Mouse (Mus musculus) cortical plate, adult 2 months (tissue): Measurements from ENCODE around the gene Gbx2. TPM values are rescaled to one million over a fixed set of nuclear protein-coding genes. Genes with fewer than 3 reads are reported as not detected.

Source experiments
- H3K27ac ChIP-seq: fragments of 200-500 bp; 2 replicates; pipeline ENCODE4 v1.5.1; 2012; ENCODE audit warnings: low read length, control low read depth, inconsistent platforms; ENCODE audit not compliant: insufficient read depth
- H3K4me1 ChIP-seq: fragments of 200-500 bp; 2 replicates; pipeline ENCODE4 v1.6.1; 2011; ENCODE audit warnings: low read length; ENCODE audit not compliant: control insufficient read depth, insufficient read depth
- H3K4me3 ChIP-seq: fragments of 200-500 bp; 2 replicates; pipeline ENCODE4 v1.5.1; 2011; ENCODE audit warnings: mild to moderate bottlenecking, low read length, control low read depth; ENCODE audit not compliant: insufficient read depth
- CTCF ChIP-seq: fragments of 200-500 bp; IDR thresholded peaks from 2 replicates; pipeline ENCODE4 v1.5.1; 2011; ENCODE audit warnings: mild to moderate bottlenecking, control low read depth, low read length; ENCODE audit not compliant: insufficient read depth; ENCODE audit errors: extremely low read depth
- POLR2A ChIP-seq: fragments of 200-500 bp; IDR thresholded peaks from 2 replicates; pipeline ENCODE4 v1.6.1; 2011; ENCODE audit warnings: mild to moderate bottlenecking, low read length, control low read depth; ENCODE audit not compliant: insufficient read depth; ENCODE audit errors: extremely low read depth
- polyA plus RNA-seq: library from polyadenylated mRNA; depleted of rRNA; stranded (reverse); fragments of >200 nt; gene quantifications from 2 replicates; pipeline ENCODE4 v1.2.3, GENCODE M21; 2012

Gene Gbx2
- polyA plus RNA-seq, 1 experiment = 0.13 TPM

DNA sequence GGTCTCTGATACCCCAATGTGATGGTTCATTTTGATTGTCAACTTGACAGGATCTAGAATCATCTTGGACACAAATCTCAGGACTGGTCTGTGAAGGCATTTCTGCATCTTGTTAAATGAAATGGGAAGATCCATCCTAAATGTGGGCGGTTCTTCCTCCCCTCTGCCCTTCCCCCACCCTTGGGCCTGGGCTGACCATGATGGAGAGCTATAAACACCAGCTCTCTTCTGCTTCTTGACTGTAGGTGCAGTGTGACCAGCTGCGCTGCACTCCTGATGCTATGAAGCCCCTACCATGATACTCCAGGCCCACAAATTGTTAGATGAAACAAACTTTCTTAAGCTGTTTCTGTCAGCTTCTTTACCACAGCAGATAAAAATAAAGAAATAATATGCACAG is 32.3 kb upstream of the Gbx2 start:
- Histone ChIP-seq H3K4me1 (no peaks in the 10 kb centered on the region), H3K27ac (no peak overlapping the region), H3K4me3 (no peak overlapping the region)
- TF ChIP-seq CTCF (no peak), POLR2A (no peak)

- Histone ChIP-seq H3K4me1 (no peaks in the 10 kb centered on the region), H3K4me3 (no peak overlapping the region), H3K27ac (no peak overlapping the region)
- TF ChIP-seq POLR2A = no peak
- TF ChIP-seq CTCF = no peak
These were observed 31.1 kb upstream of the Gbx2 start for GRCm38 (mm10) chr1:89962092-89962491.

- no peak for TF ChIP-seq POLR2A
- no peak for TF ChIP-seq CTCF
- Histone ChIP-seq H3K4me3 (no peak overlapping the region), H3K27ac (no peak overlapping the region), H3K4me1 (no peaks in the 10 kb centered on the region)
These were observed 28.4 kb upstream of the Gbx2 start for GRCm38 (mm10) chr1:89959393-89959792.

- Histone ChIP-seq H3K4me3 (no peak overlapping the region), H3K27ac (no peak overlapping the region), H3K4me1 (no peaks in the 10 kb centered on the region)
- TF ChIP-seq POLR2A = no peak
- TF ChIP-seq CTCF = peak; percentile 77
These were observed 12.2 kb upstream of the Gbx2 start for GRCm38 (mm10) chr1:89943202-89943601.

DNA sequence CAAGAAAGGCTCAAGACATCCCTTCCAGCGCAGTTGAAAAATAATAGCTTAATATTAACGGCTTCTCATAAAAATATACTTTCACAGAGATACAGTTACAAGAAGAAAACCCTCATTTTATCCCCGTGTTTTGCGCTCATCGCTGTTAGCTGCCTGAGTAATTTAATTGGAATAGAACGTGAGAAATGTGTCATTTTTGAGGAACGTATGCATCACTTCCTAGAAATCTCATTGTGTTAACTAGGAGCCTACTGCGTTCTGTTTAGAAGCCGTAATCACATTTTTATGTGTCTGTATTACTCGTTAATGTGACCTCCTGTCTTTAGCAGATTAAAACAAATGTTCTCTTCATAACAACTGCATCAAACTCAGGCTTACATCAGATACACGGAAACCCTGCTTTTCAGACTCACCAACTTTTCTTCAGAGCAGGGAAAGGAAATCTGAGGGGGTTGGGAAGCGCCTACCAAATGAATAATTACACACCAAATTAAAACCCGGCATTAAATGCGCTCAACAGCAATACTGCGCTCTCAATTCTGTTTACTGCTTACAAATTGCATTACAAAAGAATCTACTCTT is 11.5 kb upstream of the Gbx2 start:
- H3K4me3 ChIP-seq = no peak overlapping the region
- no peaks in the 10 kb centered on the region for H3K4me1 ChIP-seq
- no peak overlapping the region for H3K27ac ChIP-seq

GRCm38 (mm10) chr1:89941701-89942381 is 10.9 kb upstream of the Gbx2 start:
- no peaks in the 10 kb centered on the region for H3K4me1 ChIP-seq
- TF ChIP-seq POLR2A (no peak), CTCF (no peak)
- no peak overlapping the region for H3K4me3 ChIP-seq
- H3K27ac ChIP-seq = no peak overlapping the region

More for the DNA sequence above, 11.5 kb upstream of the Gbx2 start:
- TF ChIP-seq POLR2A = no peak
- no peak for TF ChIP-seq CTCF

- Histone ChIP-seq H3K27ac (no peak overlapping the region), H3K4me1 (no peaks in the 10 kb centered on the region), H3K4me3 (no peak overlapping the region)
- TF ChIP-seq POLR2A (no peak), CTCF (no peak)
These were observed 10.1 kb upstream of the Gbx2 start for GRCm38 (mm10) chr1:89940961-89941524.

- H3K4me1 ChIP-seq = no peaks in the 10 kb centered on the region
- H3K27ac ChIP-seq = no peak overlapping the region
- peak; percentile 30; the same call in 1 of the 2 replicates for TF ChIP-seq CTCF
- no peak for TF ChIP-seq POLR2A
- no peak overlapping the region for H3K4me3 ChIP-seq
These were observed 9.2 kb upstream of the Gbx2 start for GRCm38 (mm10) chr1:89939981-89940726.

GRCm38 (mm10) chr1:89939596-89939960 is 8.6 kb upstream of the Gbx2 start:
- Histone ChIP-seq H3K27ac (no peak overlapping the region), H3K4me1 (no peaks in the 10 kb centered on the region), H3K4me3 (no peak overlapping the region)
- no peak for TF ChIP-seq CTCF
- TF ChIP-seq POLR2A = no peak

- Histone ChIP-seq H3K4me3 (no peak overlapping the region), H3K4me1 (no peaks in the 10 kb centered on the region), H3K27ac (no peak overlapping the region)
- no peak for TF ChIP-seq POLR2A
- TF ChIP-seq CTCF = peak; percentile 30
These were observed 8.1 kb upstream of the Gbx2 start for GRCm38 (mm10) chr1:89938884-89939595.
